Mouse (Mus musculus) forebrain, embryonic 14.5 days (tissue): Measurements from ENCODE around the gene Fcnb. TPM values are rescaled to one million over a fixed set of nuclear protein-coding genes. Genes with fewer than 3 reads are reported as not detected.

Experiments
- ATAC-seq: fragments of 200-750 bp; cut with Nextera tagmentation; 2 replicates; pipeline ENCODE4 v1.8.0; 2017; ENCODE audit warnings: mild to moderate bottlenecking, moderate library complexity
- DNase-seq: peaks from one replicate; pipeline ENCODE4 v3.0.0-alpha.2; 2015; ENCODE audit warnings: low spot score
- H3K27ac ChIP-seq: fragments of 300-500 bp; sonication (generic); 2 replicates; pipeline ENCODE4 v1.5.1; 2014; ENCODE audit warnings: low read depth, mild to moderate bottlenecking, control low read depth, low read length, moderate library complexity
- H3K27me3 ChIP-seq: fragments of 300-500 bp; sonication (generic); replicated peaks from 2 replicates; pipeline ENCODE4 v1.6.1; 2014; ENCODE audit warnings: low read length, control low read depth, mixed read lengths; ENCODE audit not compliant: control insufficient read depth, insufficient read depth
- H3K36me3 ChIP-seq: fragments of 300-500 bp; sonication (generic); 2 replicates; pipeline ENCODE4 v1.6.1; 2014; ENCODE audit warnings: low read length, control low read depth; ENCODE audit not compliant: control insufficient read depth, insufficient read depth
- H3K4me1 ChIP-seq: fragments of 300-500 bp; sonication (generic); 2 replicates; pipeline ENCODE4 v1.6.1; 2014; ENCODE audit warnings: antibody characterized with exemption, low read length, control low read depth; ENCODE audit not compliant: control insufficient read depth, insufficient read depth
- H3K4me2 ChIP-seq: fragments of 300-500 bp; sonication (generic); 2 replicates; pipeline ENCODE4 v1.6.1; 2014; ENCODE audit warnings: mild to moderate bottlenecking, control low read depth, low read length
- H3K4me3 ChIP-seq: fragments of 300-500 bp; sonication (generic); 2 replicates; pipeline ENCODE4 v1.5.1; 2014; ENCODE audit warnings: low read depth, low read length, control low read depth
- H3K9ac ChIP-seq: fragments of 300-500 bp; sonication (generic); 2 replicates; pipeline ENCODE4 v1.6.1; 2014; ENCODE audit warnings: mild to moderate bottlenecking, low read length, control low read depth, moderate library complexity
- H3K9me3 ChIP-seq: fragments of 300-500 bp; sonication (generic); replicated peaks from 2 replicates; pipeline ENCODE4 v1.6.1; 2016; ENCODE audit warnings: low read length, control low read depth, mixed read lengths; ENCODE audit not compliant: control insufficient read depth
- WGBS: fragments of 180-500 bp; shearing (Covaris S2); extraction: QIAGEN DNeasy Blood & Tissue Kit; methylation state at CpG from one replicate; pipeline ENCODE4 v1.1.7; 2014; 5-methylcytosine and 5-hydroxymethylcytosine counted together
- polyA plus RNA-seq: library from polyadenylated mRNA; unstranded; fragments of >200 nt; fragmentation: Nextera tagmentation; extraction: Ambion mirVana; gene quantifications from 2 replicates; pipeline ENCODE4 v1.2.1, GENCODE M21; 2014

Fcnb gene
- polyA plus RNA-seq, 1 experiment from 2014 or later: not detected

DNA sequence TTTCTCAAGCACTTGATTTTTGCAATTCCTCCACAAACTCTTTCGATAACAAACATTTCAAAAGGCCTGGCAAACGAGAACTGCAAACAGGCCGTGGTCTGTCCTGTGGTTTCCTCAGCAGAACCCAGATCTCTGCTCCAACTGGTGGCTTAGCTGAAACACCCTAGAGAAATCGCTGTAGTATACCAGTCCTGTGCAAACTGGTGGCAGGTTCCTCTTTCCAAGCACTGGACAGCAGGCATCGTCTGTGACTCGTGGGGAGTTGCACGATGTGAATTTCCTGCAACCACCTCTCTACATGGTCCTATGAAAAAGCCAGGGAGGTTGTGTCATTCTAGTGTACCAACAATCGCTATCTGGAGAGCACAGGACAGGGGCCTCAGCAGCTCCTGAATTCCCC is 7.4 kb upstream of the Fcnb start:
- ATAC-seq: no peak
- DNase-seq: no peak
- H3K9ac ChIP-seq: no peak overlapping the region
- no peak overlapping the region for H3K4me2 ChIP-seq
- 92% methylated on average over 8 of the region's 8 CpGs for WGBS
- no peaks in the 10 kb centered on the region for H3K4me1 ChIP-seq
- H3K4me3 ChIP-seq: no peak overlapping the region
- H3K36me3 ChIP-seq: no peaks in the 10 kb centered on the region
- no peak overlapping the region for H3K27ac ChIP-seq
- no peaks in the 10 kb centered on the region for H3K27me3 ChIP-seq
- H3K9me3 ChIP-seq: no peaks in the 10 kb centered on the region

GRCm38 (mm10) chr2:28091042-28091441 is 6.4 kb upstream of the Fcnb start:
- ATAC-seq: no peak

DNA sequence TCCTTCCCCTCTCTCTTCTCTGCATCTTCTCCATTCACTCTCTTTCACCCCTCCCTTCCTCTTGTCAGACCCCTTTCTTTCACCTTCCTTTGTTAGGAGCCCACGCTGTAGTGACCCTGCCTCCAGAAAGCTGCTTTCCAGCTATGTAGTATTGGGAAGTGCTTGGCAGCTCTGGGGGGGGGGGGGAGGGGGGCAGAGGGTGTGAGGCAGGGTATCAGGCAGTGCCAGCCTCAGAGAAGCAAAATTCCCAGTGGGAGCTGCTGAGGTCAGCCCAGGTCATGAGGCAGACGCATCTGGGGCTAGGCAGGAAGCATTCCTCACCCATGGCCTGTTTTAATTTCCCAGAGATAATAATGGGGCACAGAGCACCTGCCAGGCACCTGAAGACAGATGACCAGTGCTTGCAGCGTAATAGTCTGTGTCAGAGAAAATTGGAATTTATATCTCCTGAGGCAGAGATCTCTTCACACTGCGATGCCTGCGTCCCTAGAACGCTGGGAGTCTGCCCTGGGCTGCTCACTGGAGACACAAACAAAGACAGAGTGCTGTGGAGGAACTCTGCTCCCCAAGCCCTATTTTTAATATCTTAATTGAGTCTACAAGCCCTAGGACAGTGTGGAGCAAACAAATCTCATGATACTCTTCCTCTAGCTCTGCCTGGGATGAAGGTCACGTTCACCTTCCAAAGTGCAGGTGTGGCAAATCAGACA is 5.8 kb upstream of the Fcnb start:
- 64% methylated on average over 7 of the region's 7 CpGs for WGBS
- Histone ChIP-seq H3K4me2 (no peak overlapping the region), H3K27ac (no peak overlapping the region), H3K9ac (no peak overlapping the region), H3K9me3 (no peaks in the 10 kb centered on the region), H3K4me1 (no peaks in the 10 kb centered on the region), H3K27me3 (no peaks in the 10 kb centered on the region), H3K36me3 (no peaks in the 10 kb centered on the region), H3K4me3 (no peak overlapping the region)
- DNase-seq: no peak
- ATAC-seq: no peak

More at GRCm38 (mm10) chr2:28091042-28091441, 6.4 kb upstream of the Fcnb start:
- H3K9ac ChIP-seq: no peak overlapping the region
- H3K27me3 ChIP-seq: no peaks in the 10 kb centered on the region
- H3K4me3 ChIP-seq: no peak overlapping the region
- no peak overlapping the region for H3K27ac ChIP-seq
- no peak overlapping the region for H3K4me2 ChIP-seq
- WGBS: 75% methylated on average over 6 of the region's 6 CpGs
- no peaks in the 10 kb centered on the region for H3K9me3 ChIP-seq
- no peaks in the 10 kb centered on the region for H3K4me1 ChIP-seq
- DNase-seq: no peak
- H3K36me3 ChIP-seq: no peaks in the 10 kb centered on the region

- no peak overlapping the region for H3K4me2 ChIP-seq
- 78% methylated on average over 5 of the region's 5 CpGs for WGBS
- H3K36me3 ChIP-seq: no peaks in the 10 kb centered on the region
- no peak for ATAC-seq
- H3K4me3 ChIP-seq: no peak overlapping the region
- H3K27ac ChIP-seq: no peak overlapping the region
- no peaks in the 10 kb centered on the region for H3K27me3 ChIP-seq
- H3K9ac ChIP-seq: no peak overlapping the region
- no peaks in the 10 kb centered on the region for H3K4me1 ChIP-seq
- no peak for DNase-seq
- H3K9me3 ChIP-seq: no peaks in the 10 kb centered on the region
Observed at GRCm38 (mm10) chr2:28089095-28089494, 4.4 kb upstream of the Fcnb start.

DNA sequence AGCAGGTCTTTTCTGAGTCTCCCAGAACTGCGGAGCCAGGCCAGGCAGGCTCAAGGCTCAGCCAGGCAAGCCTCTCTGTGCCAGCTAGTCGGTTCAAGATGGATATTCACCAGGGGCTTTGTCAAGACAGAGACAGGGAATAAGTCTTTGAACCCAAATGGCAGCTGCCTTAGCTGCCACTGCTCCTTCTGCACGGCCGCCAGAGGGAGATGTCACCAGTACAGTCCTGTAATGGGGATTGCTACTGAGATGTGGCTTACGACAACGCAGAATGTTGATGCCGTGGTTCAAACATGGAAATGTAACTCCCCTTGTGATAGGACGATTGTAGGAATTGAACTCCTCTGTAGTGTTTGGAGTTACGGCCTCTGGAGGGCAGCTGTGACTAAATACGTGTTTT is 1.4 kb upstream of the Fcnb start:
- WGBS: 79% methylated on average over 10 of the region's 10 CpGs
- ATAC-seq: no peak
- Histone ChIP-seq H3K36me3 (no peaks in the 10 kb centered on the region), H3K4me3 (no peak overlapping the region), H3K4me2 (no peak overlapping the region), H3K27ac (no peak overlapping the region), H3K27me3 (no peaks in the 10 kb centered on the region), H3K9ac (no peak overlapping the region), H3K9me3 (no peaks in the 10 kb centered on the region), H3K4me1 (no peaks in the 10 kb centered on the region)
- no peak for DNase-seq

- Histone ChIP-seq H3K27me3 (no peaks in the 10 kb centered on the region), H3K4me1 (no peaks in the 10 kb centered on the region), H3K4me3 (no peak overlapping the region), H3K4me2 (no peak overlapping the region), H3K36me3 (no peaks in the 10 kb centered on the region), H3K27ac (no peak overlapping the region), H3K9me3 (no peaks in the 10 kb centered on the region), H3K9ac (no peak overlapping the region)
- DNase-seq (no peak), ATAC-seq (no peak)
- WGBS: 82% methylated on average over 7 of the region's 7 CpGs
Observed at GRCm38 (mm10) chr2:28075616-28076187, 9.0 kb downstream of the Fcnb start.

- 22% methylated on average over 9 of the region's 9 CpGs for WGBS
- Histone ChIP-seq H3K4me1 (peaks cover 16% of the 10 kb centered on the region), H3K4me2 (no peak overlapping the region), H3K36me3 (no peaks in the 10 kb centered on the region), H3K27me3 (no peaks in the 10 kb centered on the region), H3K4me3 (no peak overlapping the region), H3K9ac (no peak overlapping the region), H3K9me3 (no peaks in the 10 kb centered on the region), H3K27ac (peak overlapping the region; percentile 77)
- ATAC-seq (peak; percentile 95), DNase-seq (peak; percentile 88)
Observed at GRCm38 (mm10) chr2:28068537-28068878, 16.2 kb downstream of the Fcnb start.

GRCm38 (mm10) chr2:28067821-28068536 is 16.7 kb downstream of the Fcnb start:
- H3K27me3 ChIP-seq: no peaks in the 10 kb centered on the region
- H3K9ac ChIP-seq: no peak overlapping the region
- WGBS: 56% methylated on average over 2 of the region's 2 CpGs
- peak overlapping the region; percentile 77 for H3K27ac ChIP-seq
- DNase-seq (peak; percentile 36), ATAC-seq (no peak)
- no peaks in the 10 kb centered on the region for H3K9me3 ChIP-seq
- no peak overlapping the region for H3K4me3 ChIP-seq
- H3K4me2 ChIP-seq: no peak overlapping the region
- H3K4me1 ChIP-seq: peaks cover 16% of the 10 kb centered on the region
- no peaks in the 10 kb centered on the region for H3K36me3 ChIP-seq

DNA sequence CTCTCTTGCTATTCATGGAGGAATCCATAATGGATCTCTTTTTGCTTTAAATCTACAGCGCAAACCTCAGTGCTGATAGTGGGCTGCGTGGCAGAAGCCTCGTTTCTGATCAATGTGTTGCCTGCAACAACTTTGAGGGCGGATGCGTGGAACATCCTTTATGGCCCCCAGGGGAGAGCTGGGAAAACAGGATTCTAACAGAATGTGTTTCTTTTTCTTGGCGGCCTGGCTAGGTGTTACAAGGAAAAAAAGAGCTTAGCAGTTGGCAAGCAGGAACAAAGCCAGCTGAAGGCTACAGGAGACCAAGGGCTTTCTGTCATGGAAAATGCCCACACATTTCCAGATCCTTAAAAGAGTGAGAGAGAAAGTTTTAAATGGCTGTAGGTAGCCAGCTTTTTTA is 17.5 kb downstream of the Fcnb start:
- ATAC-seq: no peak
- Histone ChIP-seq H3K27me3 (no peaks in the 10 kb centered on the region), H3K4me2 (no peak overlapping the region), H3K4me1 (peaks cover 16% of the 10 kb centered on the region), H3K27ac (peak overlapping the region; percentile 77), H3K36me3 (no peaks in the 10 kb centered on the region), H3K4me3 (no peak overlapping the region), H3K9me3 (no peaks in the 10 kb centered on the region), H3K9ac (no peak overlapping the region)
- WGBS: 67% methylated on average over 6 of the region's 6 CpGs
- DNase-seq: peak; percentile 62
